Mouse (Mus musculus) gastrocnemius, postnatal 10 days (tissue): Measurements from ENCODE around the gene Gm5294. TPM values are rescaled to one million over a fixed set of nuclear protein-coding genes. Genes with fewer than 3 reads are reported as not detected.

Experiments used
- DNase-seq: peaks from one replicate; pipeline ENCODE4 v3.0.0; 2021; ENCODE audit warnings: mixed read lengths
- long read RNA-seq, 2 experiments: library from polyadenylated mRNA; stranded (forward); transcript quantifications; one replicate each; pipeline ENCODE4 v2.0.0; 2021
- total RNA-seq, 2 experiments: library from RNA; stranded (reverse); gene quantifications; 2 replicates each; pipeline ENCODE4 v1.2.3; 2021

Gene Gm5294
- not detected for total RNA-seq
- long read RNA-seq, experiment 1 = 0 reads
- long read RNA-seq, experiment 2 = 0 reads

GRCm38 (mm10) chr5:138819780-138820179 is at the start of gene Gm5294:
Gene Gm5294, plus strand, starts transcription at chr5:138820080.
- no peak for DNase-seq

- DNase-seq = no peak
Measured at GRCm38 (mm10) chr5:138775096-138775495, 44.8 kb upstream of the Gm5294 start.

GRCm38 (mm10) chr5:138776346-138776745 is 43.5 kb upstream of the Gm5294 start:
- no peak for DNase-seq

- DNase-seq = no peak
Measured at GRCm38 (mm10) chr5:138778731-138779463, 41.0 kb upstream of the Gm5294 start.

- DNase-seq = no peak
Measured at GRCm38 (mm10) chr5:138779655-138780054, 40.2 kb upstream of the Gm5294 start.

DNA sequence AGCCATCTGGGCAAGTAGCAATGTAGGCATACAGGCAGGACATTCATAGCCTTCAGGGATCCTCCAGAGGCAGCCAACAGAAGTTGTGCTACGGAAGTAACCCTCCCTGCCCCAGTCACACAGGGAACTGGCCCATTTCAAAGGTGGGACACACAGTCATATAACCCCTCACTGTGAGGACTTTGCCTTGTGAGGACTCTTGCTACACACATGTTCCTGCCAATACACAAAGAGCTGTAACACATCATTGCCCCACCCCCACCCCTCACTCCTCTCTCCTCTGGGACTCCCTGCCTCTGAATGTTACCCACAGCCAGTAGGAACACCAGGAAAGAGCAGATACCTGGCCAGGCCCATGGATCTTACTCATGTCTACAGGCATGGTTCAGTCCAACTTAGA is 37.2 kb upstream of the Gm5294 start:
- DNase-seq = no peak

GRCm38 (mm10) chr5:138783181-138783580 is 36.7 kb upstream of the Gm5294 start:
- DNase-seq = no peak

DNA sequence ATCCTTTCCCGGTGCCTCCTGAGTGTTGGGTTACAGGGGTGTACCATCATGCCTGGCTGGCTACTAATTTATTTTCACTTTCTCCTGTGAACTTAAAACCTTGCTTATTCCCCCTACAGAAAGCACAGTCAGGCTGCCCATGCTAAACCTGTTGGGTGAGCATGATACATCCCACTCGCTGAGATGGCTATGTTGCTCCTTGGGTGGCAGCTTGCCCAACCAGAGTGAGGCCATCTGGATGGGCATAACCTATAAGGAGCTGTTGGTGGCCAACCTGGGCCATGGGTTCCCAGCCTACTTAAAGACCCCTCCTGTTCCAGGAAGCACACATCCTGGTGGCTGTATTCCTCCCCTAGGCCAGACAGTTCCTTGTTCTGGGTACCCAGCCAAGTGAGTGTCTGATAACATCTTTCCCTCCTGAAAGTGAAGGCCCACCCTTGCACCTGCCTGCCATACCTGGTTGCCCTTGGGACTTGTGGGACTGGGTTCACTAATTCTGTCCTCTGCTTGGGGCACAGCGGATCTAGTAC is 33.8 kb upstream of the Gm5294 start:
- no peak for DNase-seq

GRCm38 (mm10) chr5:138787648-138788047 is 32.2 kb upstream of the Gm5294 start:
- no peak for DNase-seq

GRCm38 (mm10) chr5:138788481-138789211 is 31.2 kb upstream of the Gm5294 start:
- DNase-seq = no peak

- no peak for DNase-seq
Measured at GRCm38 (mm10) chr5:138790954-138791480, 28.9 kb upstream of the Gm5294 start.

DNA sequence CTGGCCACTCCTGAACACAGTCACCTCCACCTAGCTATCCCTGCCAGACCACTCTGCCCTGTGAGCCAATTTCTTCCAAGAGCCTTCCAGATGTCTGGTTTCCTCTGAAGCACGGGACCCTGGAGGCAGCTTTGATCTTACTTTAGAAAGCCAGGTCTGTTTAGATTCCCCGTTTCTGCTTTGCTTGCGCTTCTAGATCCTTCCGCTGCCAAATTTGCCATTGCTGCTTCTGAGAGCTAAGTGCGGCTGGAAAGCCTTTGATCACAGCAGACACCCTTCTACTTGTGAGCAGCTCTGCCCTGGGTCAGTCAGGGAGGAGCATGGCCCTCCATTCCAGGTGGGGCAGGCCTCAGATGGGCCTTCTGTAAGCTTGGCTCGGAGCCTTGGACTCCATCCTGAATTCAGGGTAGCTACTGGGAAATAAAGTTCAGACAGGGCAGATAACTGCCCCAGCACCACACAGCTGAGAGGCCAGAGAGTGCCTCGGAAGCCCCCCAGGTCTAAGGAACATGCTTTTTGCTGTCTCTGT is 18.2 kb upstream of the Gm5294 start:
- no peak for DNase-seq

DNA sequence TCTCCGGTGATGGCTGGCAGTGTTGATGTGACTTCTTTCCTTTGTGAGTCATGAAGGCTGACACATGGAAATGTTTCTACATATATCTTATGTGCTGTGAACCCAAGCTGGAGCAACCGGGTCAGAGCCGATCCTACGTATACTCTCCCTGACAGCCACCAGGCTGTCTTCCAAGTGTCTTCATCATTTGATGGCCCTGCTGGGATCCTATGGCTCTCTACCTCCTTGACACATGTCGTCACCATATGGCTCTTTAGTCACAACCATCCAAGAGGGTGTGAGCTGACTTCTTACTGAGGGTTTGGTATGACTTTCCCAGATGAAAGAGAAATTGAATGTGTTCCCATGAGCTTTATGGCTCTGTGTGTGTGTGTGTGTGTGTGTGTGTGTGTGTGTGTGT is 15.6 kb upstream of the Gm5294 start:
- no peak for DNase-seq

- no peak for DNase-seq
Measured at GRCm38 (mm10) chr5:138809767-138810166, 10.1 kb upstream of the Gm5294 start.

DNA sequence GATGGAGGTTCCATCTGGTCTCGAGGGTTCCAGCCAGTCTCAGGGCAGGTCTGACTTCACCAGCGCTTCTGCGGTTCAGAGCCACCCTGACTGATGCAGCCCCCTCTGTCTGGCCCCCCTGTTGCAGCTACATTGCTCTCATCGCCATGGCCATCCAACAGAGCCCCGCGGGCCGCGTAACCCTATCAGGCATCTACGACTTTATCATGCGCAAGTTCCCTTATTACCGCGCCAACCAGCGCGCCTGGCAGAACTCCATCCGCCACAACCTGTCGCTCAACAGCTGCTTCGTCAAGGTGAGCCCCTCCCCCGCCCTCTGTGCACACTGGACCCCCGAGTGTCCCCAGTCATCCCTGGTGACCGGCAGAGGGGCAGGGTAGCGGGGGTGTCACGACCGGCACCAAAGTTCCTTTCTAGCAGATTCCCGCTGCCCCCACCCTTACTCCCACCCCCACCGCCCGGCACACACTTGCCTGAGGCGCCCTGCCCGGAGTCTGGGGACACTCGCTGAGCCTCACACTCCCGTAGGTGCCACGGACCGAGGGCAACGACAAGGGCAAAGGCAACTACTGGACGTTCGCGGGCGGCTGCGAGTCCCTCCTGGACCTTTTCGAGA is 945 bp downstream of the Gm5294 start:
- DNase-seq = peak; percentile 17

DNA sequence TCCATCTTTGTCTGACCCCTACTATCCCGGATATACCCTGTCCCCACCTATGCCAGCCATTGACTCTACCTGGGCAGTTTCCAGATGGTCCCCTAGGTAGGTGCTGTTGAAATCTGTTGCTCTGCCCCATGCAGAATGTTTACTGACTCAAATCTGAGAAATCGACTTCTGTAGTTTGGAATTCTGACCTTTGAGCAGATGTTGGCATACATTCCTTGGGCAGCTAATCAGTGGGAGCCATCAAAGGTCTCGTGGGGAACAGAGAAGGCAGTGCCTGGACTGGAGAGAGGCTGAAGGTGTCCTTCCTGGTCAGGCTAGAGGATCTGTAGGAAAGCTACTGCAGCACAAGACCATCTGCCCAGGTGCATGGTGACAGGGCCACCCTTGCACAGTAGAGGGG is 5.2 kb downstream of the Gm5294 start:
- DNase-seq = no peak

- DNase-seq = no peak
Measured at GRCm38 (mm10) chr5:138833406-138833805, 13.5 kb downstream of the Gm5294 start.

DNA sequence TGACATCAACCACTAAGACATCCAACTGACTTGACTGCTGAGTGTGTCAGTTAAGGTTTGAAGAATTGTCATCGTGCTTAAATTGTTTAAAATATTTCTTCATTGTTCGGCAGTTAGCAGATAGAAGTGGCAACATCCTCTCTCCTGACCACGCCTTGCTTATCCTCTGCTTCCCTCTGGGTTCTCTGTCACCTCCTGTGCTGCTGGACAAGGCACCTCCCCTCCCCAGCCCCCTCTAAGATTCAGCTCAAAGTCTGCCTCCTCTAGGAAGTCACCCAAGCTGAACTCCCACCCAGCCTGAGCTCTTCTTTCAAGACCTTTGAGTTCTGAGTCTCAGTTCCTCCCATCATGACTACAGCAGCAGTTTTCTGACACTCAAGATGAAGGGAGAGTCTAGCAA is 15.0 kb downstream of the Gm5294 start:
- DNase-seq = no peak

GRCm38 (mm10) chr5:138840981-138841380 is 21.1 kb downstream of the Gm5294 start:
- DNase-seq = no peak

DNA sequence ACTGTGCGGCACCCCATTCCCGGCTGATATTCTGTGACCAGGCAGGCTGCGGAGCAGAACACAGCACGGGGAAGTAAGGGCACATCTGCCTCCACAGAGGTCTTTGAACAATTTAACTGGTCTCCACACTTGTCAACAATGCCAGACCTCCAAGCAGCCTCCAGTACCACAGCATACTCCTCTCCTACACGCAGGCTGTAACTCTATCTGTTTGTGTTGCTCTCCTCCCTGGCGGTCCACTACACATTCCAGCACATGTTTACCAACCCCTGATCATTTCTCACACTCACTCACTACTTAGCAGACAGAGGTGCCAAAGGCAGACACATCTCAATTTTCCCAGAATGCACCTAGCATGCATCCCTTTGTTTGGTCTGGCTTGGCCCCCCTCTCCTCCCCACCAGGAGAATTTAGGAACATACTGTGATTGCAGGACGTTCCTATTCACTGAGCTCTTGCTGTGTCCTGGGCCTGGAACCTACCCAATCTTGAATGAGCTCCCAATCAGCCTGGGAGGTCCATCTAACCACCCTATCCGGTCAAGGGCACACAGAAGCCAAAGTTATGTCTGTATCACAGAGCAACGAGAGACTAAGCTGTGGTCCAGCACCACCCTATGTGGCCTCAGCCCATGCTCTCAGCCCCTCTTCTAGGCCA is 23.4 kb downstream of the Gm5294 start:
- no peak for DNase-seq

DNA sequence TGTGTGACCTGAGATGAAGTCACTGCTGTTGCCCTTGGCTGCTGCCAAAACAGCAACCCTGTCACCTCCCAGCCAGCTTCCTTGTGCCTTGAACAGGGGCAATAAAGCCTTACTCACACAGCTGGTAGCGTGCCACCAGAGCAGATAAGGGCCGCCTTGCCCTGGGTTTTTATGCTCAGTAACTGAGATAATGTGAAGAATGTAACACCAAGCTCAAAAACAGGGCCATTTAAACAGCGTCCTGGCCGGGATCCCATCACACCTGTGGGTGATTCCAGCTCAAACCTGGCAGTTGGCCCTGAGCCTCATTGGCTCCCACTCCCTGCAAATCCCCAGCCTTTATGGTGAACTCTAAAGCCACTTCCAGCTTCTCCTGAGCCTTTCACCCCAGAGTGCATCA is 26.6 kb downstream of the Gm5294 start:
- DNase-seq = no peak

DNA sequence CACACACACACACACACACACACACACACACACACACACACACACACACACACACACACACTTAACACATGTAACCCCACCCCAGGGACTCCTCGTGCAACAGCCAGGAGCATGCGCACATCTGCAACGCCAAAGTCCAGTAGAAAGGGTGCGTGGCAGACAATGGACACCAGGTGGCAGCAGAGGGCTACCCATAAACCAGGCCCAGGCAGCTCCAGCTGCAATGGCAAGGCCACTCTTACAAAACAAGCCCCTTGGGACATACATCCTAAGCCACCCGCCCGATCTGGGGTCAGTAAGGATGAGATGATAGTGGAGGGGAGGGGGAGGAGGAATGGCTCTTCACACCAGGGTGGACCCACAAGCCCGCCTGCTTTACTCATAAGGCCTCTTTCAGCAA is 28.2 kb downstream of the Gm5294 start:
- DNase-seq = peak; percentile 89
